Mouse (Mus musculus) heart, adult 10 weeks (tissue): ENCODE results near the gene Gm8297. TPM values are rescaled to one million over a fixed set of nuclear protein-coding genes. Genes with fewer than 3 reads are reported as not detected.

Experiments
- polyA plus RNA-seq: library from polyadenylated mRNA; stranded (reverse); fragments of 350-450 nt; fragmentation: Illumina TruSeq; extraction: RNeasy Lipid Tissue Mini Kit (QIAGEN cat#74804); gene quantifications from one replicate; pipeline ENCODE4 v1.2.3, GENCODE M21; 2014; ENCODE audit warnings: low read depth, low replicate concordance

The Gm8297 gene
- not detected for polyA plus RNA-seq

DNA sequence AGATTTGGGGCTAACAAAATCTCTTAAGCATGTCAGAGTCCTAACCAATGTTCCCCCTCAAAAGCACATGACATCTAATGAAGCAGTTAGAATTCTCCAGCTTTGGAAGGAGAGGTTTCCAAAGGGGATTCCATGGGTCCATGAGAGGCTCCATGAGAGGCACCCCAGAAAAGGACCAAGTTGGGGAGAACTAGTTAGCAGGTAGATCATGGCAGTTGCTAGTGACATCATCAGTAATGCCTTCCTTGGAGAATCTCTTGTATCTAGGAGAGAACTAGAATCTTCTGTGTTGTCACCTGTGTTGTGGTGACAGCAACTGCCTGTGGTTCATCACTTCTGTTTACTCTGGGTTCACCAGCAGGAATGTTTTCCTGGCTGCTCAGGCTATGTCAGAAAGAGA, at the start of gene Gm8297:
Gene Gm8297, plus strand, starts transcription at position 301 of the 400 bp plus-strand sequence.

DNA sequence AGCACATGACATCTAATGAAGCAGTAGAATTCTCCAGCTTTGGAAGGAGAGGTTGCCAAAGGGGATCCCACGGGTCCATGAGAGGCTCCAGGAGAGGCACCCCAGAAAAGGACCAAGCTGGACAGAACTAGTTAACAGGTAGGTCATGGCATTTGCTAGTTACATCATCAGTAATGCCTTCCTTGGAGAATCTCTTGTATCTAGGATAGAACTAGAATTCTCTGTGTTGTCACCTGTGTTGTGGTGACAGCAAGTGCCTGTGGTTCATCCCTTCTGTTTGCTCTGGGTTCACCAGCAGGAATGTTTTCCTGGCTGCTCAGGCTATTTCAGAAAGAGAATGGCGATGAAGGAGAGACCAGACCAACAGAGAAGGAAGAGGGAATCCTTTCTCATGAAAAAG, 31.9 kb downstream of the Gm8297 start, which contains the start of gene Gm3298:
Gene Gm3298, plus strand, starts transcription at position 301 of the 400 bp plus-strand sequence.

Other genes starting within 250 kb of the Gm8297 start
- gene Gm9602, start 207.6 kb upstream of the Gm8297 start, polyA plus RNA-seq: not detected
- gene Gm3269, start 145.8 kb upstream of the Gm8297 start, polyA plus RNA-seq: not detected
- gene Gm3264, start 128.4 kb upstream of the Gm8297 start, polyA plus RNA-seq: not detected
- gene Gm3278, start 91.5 kb upstream of the Gm8297 start, polyA plus RNA-seq: not detected
- gene Gm3298, start 32.0 kb downstream of the Gm8297 start, polyA plus RNA-seq: not detected
- gene 4930555G01Rik, start 66.7 kb downstream of the Gm8297 start, polyA plus RNA-seq: not detected
- 1.0 TPM for gene Gm8281, start 87.1 kb downstream of the Gm8297 start, polyA plus RNA-seq
- not detected for gene Gm8279, start 147.6 kb downstream of the Gm8297 start, polyA plus RNA-seq
- gene Gm3317, start 180.6 kb downstream of the Gm8297 start, polyA plus RNA-seq: not detected
- not detected for gene Gm8271, start 201.9 kb downstream of the Gm8297 start, polyA plus RNA-seq